Mouse (Mus musculus) cerebellum, adult 11-12 months (tissue): ENCODE data around the gene Atg7.

ENCODE experiments used
- DNase-seq: peaks from one replicate; pipeline ENCODE4 v3.0.0; 2022

Gene Atg7

DNA sequence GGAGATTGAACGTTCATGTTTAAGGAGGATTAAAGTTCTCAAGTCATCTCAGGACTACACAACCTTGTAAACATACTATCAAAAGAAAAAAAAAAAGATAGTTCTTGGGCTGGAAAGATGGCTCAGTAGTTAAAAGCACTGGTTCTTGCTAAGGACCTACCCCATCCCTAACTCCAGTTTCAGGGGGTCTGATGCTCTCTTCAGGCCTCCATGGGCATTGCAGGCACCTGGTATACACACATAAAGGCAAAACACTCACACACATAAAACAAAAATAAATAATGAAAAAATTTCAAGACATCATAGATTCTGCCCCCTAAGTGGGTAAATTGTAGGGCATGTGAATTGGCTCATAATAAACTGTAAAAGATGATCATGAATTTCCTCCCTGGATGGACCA, 42.5 kb downstream of the Atg7 start:
- no peak for DNase-seq

DNA sequence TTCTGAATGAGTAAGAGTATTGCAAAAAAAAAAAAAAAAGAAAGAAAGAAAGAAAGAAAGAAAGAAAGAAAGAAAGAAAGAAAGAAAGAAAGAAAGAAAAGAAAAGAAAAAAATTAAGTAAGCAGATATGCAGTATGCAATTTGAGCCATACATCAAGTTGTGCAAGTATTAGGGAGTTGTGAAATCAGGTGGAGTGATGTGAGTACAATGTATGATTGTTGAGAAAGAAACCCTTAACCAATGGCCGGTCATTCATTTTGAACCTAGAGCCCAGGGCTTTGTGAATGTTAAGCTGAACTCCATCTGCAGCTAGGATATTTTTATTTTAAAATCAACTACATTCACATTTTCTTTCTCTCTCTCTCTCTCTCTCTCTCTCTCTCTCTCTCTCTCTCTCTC, 44.1 kb downstream of the Atg7 start:
- no peak for DNase-seq

DNA sequence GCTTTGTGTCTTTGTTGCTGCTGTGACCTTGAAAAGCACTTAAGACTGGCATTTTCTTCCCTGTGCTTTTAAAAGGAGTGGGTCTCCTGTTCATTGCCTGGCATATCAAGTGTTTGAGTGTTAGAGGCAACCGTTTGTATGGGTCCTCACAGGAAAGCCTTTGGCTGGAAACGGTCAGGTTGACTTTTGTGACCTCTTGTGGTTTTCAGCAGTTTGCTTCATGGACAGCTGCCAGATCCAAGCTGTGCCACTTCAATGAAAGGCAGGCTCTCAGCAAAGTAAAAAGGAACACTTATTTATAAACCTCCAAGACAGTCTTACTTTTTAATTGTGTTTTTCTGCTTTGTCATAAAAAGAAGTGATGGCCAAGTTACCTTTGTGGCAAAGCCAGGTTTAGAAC, 47.8 kb downstream of the Atg7 start:
- no peak for DNase-seq

GRCm38 (mm10) chr6:114691530-114691929, 48.6 kb downstream of the Atg7 start:
- no peak for DNase-seq

DNA sequence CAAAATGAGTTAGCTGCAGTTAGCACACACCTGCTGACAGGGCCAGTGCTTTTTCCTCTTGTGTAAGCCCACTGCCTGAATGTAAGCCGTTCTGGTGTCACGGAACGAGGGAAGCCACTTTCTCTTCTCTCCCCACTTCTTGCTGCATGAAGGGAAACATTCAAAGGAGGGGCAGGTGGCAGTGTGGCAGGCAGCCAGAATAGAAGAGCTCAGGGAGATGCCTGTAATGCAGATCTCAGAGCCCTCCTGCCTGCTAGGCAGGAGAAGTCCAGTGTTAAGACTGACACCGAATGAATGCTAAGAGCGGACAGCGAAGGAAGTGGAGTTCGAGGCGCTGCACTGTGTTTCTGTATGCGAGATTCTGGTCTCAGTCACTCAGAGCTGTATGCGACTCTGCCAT, 49.8 kb downstream of the Atg7 start:
- DNase-seq = no peak

GRCm38 (mm10) chr6:114697646-114698490, 55.0 kb downstream of the Atg7 start:
- peak; percentile 28 for DNase-seq

GRCm38 (mm10) chr6:114698578-114698977, 55.7 kb downstream of the Atg7 start:
- no peak for DNase-seq

DNA sequence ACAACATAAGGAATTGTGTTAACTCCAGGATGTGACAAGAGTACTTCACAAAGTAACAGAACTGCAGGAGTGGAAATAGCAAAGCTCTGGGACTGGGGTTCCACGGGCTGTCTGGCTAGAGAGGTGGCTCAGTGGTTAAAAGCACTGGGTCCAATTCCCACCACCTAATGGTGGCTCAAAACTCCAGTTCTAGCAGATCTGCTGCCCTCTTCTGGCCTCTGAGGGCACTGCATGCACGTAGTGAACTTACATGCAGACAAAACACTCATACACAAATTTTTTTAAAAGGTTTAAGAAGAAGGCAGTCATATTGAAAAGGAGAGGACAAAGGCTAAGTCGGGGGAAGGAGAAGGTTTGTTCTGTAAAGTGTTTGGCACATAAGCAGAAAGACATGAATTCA, 57.8 kb downstream of the Atg7 start:
- DNase-seq = no peak

- DNase-seq = no peak
These were observed 64.1 kb downstream of the Atg7 start for GRCm38 (mm10) chr6:114707032-114707431.

DNA sequence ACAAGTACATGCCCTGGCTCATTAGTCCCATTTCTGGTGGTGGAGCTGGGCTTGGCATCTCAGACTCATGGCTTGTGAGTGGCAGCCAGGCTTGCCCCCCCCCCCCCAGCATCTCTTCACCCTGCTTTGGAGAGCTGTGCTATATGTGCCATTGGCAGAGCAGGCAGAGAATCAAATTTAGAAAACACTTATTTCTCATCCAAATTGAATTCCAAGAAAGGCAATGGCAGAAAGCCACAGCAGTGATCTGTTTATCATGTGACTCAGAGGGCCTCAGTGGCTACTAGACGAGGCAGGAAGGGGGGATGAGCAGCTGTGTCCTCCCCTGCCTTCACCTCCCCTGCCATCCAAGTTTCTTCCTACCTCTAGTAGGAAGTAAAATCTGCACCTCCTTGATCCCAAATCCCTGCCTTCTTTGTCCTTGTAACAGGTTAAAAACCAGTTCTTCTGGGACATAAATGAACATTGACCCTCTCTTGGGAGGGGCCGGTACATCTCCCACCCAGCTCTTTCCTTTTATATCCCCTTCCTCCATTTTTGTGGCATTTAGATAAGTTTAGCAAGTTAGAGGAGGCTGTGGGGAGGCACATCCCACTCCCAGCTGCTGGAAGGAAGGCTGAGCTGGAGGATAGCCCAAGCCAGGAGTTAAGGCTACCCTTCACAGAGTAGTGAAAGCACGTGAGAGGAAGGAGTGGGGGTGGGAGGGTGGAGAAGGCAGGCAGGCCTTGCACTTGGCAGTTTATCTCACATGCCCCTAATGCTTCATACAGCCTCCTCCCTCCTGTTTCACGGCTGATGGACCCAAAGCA, 69.5 kb downstream of the Atg7 start:
- no peak for DNase-seq

DNA sequence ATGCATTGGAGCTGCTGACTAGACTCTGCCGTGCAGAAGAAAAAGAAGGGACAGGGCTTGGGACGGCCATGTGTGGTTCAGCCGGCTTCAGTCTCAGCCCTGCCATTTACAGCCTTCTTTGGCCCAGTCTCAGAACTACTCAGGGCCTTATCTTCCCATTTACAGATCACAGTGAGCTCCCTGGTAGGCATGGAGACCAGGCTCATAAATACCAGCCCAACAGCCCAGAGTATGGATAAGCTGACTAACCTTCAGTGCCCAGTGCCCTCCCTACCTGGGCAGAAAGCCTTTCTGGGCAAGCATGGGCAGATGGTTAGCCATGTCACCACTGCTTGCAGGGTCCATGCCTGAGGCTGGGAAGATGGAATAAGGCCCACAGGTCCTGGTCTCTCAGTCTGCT, 70.6 kb downstream of the Atg7 start:
- DNase-seq = no peak

- no peak for DNase-seq
These were observed 71.8 kb downstream of the Atg7 start for GRCm38 (mm10) chr6:114714654-114715053.

- DNase-seq = no peak
These were observed 72.6 kb downstream of the Atg7 start for GRCm38 (mm10) chr6:114715289-114716030.

DNA sequence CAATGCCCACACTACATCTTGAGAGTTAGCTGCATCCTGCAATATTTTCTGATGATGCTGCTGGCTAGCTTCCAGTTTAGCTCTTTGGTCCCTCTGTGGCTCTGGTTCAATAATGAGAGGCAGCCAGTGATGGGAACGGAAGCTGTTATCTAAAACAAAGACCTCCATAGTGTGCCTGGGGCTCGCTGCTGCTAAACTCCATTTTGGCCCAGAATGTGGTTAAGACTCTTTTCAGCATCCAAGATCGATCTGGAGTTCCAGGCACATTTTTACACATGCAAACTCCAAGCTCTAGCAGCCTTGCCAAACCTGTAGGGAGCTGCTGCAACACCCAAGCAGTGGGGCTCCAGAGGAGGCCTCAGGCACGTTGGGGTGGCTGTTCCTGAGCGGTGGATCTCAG, 76.2 kb downstream of the Atg7 start:
- no peak for DNase-seq

DNA sequence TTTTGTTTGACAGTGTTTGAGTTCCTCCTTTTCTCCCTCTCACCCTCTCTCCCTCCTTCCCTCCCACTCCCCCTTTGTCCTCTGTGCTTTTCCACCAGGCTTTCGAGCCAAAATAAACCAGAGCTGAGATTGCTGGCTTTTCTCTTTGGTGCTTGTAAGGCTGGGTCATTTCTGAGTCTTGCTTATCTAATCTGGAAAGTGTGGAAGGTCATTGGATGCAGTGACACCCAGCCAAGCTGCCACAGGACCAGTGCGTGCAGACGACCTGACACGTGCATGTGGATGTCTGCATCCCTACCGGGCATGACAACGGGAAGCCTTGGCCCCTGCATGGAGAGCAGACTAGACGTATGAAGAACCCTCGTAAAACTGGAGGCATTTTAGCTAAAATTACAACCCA, 76.8 kb downstream of the Atg7 start:
- no peak for DNase-seq

DNA sequence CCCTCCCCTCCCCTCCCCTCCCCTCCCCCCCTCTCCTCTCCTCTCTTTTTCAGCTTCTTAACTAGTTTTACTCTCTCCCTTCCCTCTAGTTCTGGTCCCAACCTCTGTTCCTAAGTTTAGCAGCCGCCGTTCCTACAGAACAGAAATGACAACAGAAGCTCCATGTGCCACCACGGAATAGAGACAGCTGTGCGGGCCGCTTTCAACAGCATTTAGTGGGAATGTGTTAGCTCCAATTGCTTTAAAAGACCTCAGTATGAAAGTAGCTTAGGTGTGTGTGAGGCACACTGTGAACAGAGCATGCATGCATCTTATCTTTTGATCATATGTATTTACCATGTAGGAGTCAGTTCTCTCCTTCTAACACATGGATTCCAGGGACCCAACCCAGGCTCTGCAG, 79.1 kb downstream of the Atg7 start:
- DNase-seq = no peak

- DNase-seq = no peak
These were observed 81.0 kb downstream of the Atg7 start for GRCm38 (mm10) chr6:114723925-114724324.

GRCm38 (mm10) chr6:114724351-114724750, 81.5 kb downstream of the Atg7 start:
- no peak for DNase-seq

GRCm38 (mm10) chr6:114725147-114725575, 82.3 kb downstream of the Atg7 start:
- no peak for DNase-seq

- no peak for DNase-seq
These were observed 83.8 kb downstream of the Atg7 start for GRCm38 (mm10) chr6:114726681-114727080.

DNA sequence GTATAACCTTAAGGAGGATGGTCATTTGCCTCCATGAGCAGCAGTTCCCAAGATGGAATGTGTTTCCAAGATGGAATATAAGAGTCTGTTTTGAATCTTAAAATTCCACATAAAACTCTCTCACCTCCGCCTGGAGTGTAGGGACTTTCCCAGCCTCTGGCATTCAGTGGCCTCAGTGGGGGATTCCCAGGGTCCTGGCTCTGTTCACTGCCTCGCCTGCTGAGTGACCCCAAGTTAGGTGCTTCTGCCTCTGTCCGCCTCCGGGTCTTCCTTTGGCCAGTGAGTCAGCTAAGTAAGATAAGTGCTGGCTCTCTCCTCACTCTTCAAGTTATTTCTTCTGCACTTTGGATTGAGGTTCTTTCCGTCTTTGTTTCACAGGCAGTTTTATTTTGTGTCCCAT, 90.3 kb downstream of the Atg7 start:
- DNase-seq = no peak

- no peak for DNase-seq
These were observed 90.8 kb downstream of the Atg7 start for GRCm38 (mm10) chr6:114733681-114734080.

GRCm38 (mm10) chr6:114735054-114735453, 92.2 kb downstream of the Atg7 start:
- no peak for DNase-seq

- no peak for DNase-seq
These were observed 93.5 kb downstream of the Atg7 start for GRCm38 (mm10) chr6:114736355-114736754.
